Mouse (Mus musculus) intestine, embryonic 14.5 days (tissue): Measurements from ENCODE around the gene Gjb2. TPM values are rescaled to one million over a fixed set of nuclear protein-coding genes. Genes with fewer than 3 reads are reported as not detected.
"Not testable (repeated sequence)": the region's sequence is repeated elsewhere in the genome, so short reads cannot be mapped to it uniquely, and the experiment has no call there.

ENCODE experiments used
- ATAC-seq: fragments of 200-750 bp; cut with Nextera tagmentation; replicated peaks from 2 replicates; pipeline ENCODE4 v1.8.0; 2017; ENCODE audit warnings: low read depth, moderate number of reproducible peaks, moderate TSS enrichment, moderate library complexity; ENCODE audit not compliant: low FRiP score, low TSS enrichment
- DNase-seq: peaks from one replicate; pipeline ENCODE4 v3.0.0-alpha.2; 2018; ENCODE audit warnings: low spot score
- H3K27ac ChIP-seq: fragments of 300-500 bp; sonication (generic); 2 replicates; pipeline ENCODE4 v1.5.1; 2014; ENCODE audit warnings: low read depth, mild to moderate bottlenecking, control low read depth
- H3K27me3 ChIP-seq: fragments of 300-500 bp; sonication (generic); replicated peaks from 2 replicates; pipeline ENCODE4 v1.6.1; 2014; ENCODE audit warnings: low read length, control low read depth; ENCODE audit not compliant: control insufficient read depth, insufficient read depth
- H3K36me3 ChIP-seq: fragments of 300-500 bp; sonication (generic); 2 replicates; pipeline ENCODE4 v1.6.1; 2014; ENCODE audit warnings: low read length, control low read depth; ENCODE audit not compliant: control insufficient read depth, insufficient read depth
- H3K4me1 ChIP-seq: fragments of 300-500 bp; sonication (generic); replicated peaks from 2 replicates; pipeline ENCODE4 v1.6.1; 2014; ENCODE audit warnings: low read length, control low read depth, mixed read lengths; ENCODE audit not compliant: control insufficient read depth, insufficient read depth
- H3K4me2 ChIP-seq: fragments of 300-500 bp; sonication (generic); 2 replicates; pipeline ENCODE4 v1.6.1; 2014; ENCODE audit warnings: low read length
- H3K4me3 ChIP-seq: fragments of 300-500 bp; sonication (generic); 2 replicates; pipeline ENCODE4 v1.5.1; 2014; ENCODE audit warnings: low read depth, low read length, control low read depth, mixed read lengths
- H3K9ac ChIP-seq: fragments of 300-500 bp; sonication (generic); 2 replicates; pipeline ENCODE4 v1.6.1; 2014; ENCODE audit warnings: mild to moderate bottlenecking, low read length
- H3K9me3 ChIP-seq: fragments of 300-500 bp; sonication (generic); 2 replicates; pipeline ENCODE4 v1.6.1; 2016; ENCODE audit warnings: low read length, control low read depth; ENCODE audit not compliant: control insufficient read depth
- WGBS: fragments of 180-500 bp; shearing (Covaris S2); extraction: QIAGEN DNeasy Blood & Tissue Kit; methylation state at CpG from one replicate; pipeline ENCODE4 v1.1.7; 2014; 5-methylcytosine and 5-hydroxymethylcytosine counted together
- polyA plus RNA-seq: library from polyadenylated mRNA; unstranded; fragments of >200 nt; fragmentation: Nextera tagmentation; extraction: Ambion mirVana; gene quantifications from 2 replicates; pipeline ENCODE4 v1.2.1, GENCODE M21; 2014

The Gjb2 gene
- polyA plus RNA-seq, 1 experiment from 2014 or later = 3.7 TPM

DNA sequence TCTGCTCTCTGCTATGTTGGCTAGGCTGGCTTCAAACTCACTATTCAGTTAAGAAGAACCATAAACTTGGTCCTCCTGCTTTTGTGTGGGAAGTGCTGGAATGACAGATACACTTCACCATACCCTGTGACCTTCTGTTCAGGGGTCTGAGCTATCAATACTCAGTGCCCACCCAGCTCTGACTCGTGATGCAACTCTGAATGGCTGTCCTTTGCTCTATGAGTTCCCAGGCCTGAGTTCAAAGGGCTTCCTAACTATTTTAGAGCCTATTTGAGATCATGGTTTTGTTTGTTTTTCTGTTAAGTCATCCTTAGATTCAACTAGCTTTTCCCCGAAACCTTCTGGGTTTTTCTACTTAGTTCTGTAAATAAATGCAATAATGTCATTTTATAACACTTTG, 14.5 kb downstream of the Gjb2 start:
- Histone ChIP-seq H3K36me3 (no peaks in the 10 kb centered on the region), H3K27ac (no peak overlapping the region), H3K27me3 (no peaks in the 10 kb centered on the region), H3K4me3 (no peak overlapping the region), H3K4me2 (no peak overlapping the region), H3K9ac (no peak overlapping the region), H3K9me3 (no peaks in the 10 kb centered on the region), H3K4me1 (no peaks in the 10 kb centered on the region)
- 45% methylated on average over 2 of the region's 2 CpGs for WGBS
- no peak for ATAC-seq
- no peak for DNase-seq

DNA sequence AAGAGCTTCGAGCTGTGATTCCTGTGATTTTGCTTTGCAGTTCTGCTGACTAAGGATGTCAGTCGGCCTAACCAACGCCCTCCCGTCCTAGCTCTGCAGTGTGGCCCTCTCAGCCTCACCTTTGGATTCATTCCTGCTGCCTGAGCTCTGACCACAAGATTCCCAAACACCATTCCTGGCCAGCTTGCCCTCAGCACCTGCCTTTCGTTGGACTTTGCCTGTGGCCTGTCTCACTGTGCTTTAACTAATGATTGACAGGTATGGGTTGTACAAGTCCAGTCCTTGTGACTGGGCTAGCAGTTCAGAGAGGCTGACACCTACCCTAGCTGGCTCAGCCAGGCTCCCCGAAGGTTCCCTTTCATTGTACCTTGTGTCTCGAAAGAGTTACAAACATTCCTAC, 15.4 kb downstream of the Gjb2 start:
- 83% methylated on average over 7 of the region's 7 CpGs for WGBS
- H3K27me3 ChIP-seq = no peaks in the 10 kb centered on the region
- ATAC-seq = no peak; the same call in 1 of the 2 replicates
- no peak overlapping the region for H3K9ac ChIP-seq
- H3K4me3 ChIP-seq = no peak overlapping the region
- no peak overlapping the region for H3K4me2 ChIP-seq
- H3K9me3 ChIP-seq = no peaks in the 10 kb centered on the region
- no peaks in the 10 kb centered on the region for H3K36me3 ChIP-seq
- DNase-seq = no peak
- H3K4me1 ChIP-seq = 0 out of 2 replicates have a peak, but pooled peaks cover 2% of the 10 kb centered on the region
- H3K27ac ChIP-seq = no peak overlapping the region

DNA sequence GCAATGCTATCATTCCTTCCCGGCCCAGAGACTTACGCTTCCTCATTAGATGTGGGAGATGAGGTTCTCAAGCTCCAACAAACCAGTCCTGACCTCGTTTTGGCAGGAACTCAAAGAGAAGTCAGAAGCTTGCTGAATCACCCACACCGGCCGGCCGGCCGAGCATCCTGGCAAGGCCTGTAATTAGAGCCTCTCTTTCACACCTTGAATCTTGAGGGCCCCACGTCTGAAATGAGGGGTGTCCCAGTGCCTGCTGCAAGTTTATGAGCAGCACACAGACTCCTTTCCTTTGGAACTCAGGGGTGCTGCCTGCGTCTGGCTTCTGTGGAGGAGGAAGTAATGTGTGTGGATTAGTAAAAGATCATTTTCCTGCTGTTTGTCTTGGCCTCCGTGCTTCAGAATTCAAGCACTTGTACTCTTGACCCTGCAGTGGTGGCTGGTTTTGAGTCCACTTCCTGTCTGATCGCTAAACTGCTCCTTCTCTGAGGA, 20.3 kb downstream of the Gjb2 start:
- no peaks in the 10 kb centered on the region for H3K36me3 ChIP-seq
- no peak overlapping the region for H3K4me3 ChIP-seq
- no peak; the same call in 1 of the 2 replicates for ATAC-seq
- H3K9ac ChIP-seq = no peak overlapping the region
- no peak overlapping the region for H3K27ac ChIP-seq
- DNase-seq = peak; percentile 70
- peak overlapping the region; percentile 23; the same call in 1 of the 2 replicates for H3K4me2 ChIP-seq
- no peaks in the 10 kb centered on the region for H3K27me3 ChIP-seq
- WGBS = 19% methylated on average over 11 of the region's 11 CpGs
- H3K9me3 ChIP-seq = no peaks in the 10 kb centered on the region
- 0 out of 2 replicates have a peak, but pooled peaks cover 6% of the 10 kb centered on the region for H3K4me1 ChIP-seq

DNA sequence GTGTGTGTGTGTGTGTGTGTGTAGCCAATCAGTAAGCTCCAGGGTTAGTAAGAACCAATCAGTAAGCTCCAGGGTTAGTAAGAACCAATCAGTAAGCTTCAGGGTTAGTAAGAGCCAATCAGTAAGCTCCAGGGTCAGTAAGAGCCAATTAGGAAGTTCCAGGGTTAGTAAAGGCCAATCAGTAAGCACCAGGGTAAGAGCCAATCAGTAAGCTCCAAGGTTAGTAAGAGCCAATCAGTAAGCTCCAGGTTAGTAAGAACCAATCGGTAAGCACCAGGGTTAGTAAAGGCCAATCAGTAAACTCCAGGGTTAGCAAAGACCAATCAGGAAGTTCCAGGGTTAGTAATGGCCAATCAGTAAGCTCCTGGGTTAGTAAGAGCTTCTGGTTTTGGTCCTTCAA, 21.6 kb downstream of the Gjb2 start:
- Histone ChIP-seq H3K9ac (no peak overlapping the region), H3K9me3 (no peaks in the 10 kb centered on the region), H3K4me3 (no peak overlapping the region), H3K27ac (no peak overlapping the region), H3K27me3 (no peaks in the 10 kb centered on the region), H3K4me1 (0 out of 2 replicates have a peak, but pooled peaks cover 6% of the 10 kb centered on the region), H3K36me3 (no peaks in the 10 kb centered on the region), H3K4me2 (no peak overlapping the region)
- ATAC-seq = no peak
- WGBS = 100% methylated on average over 1 of the region's 1 CpGs
- no peak for DNase-seq

DNA sequence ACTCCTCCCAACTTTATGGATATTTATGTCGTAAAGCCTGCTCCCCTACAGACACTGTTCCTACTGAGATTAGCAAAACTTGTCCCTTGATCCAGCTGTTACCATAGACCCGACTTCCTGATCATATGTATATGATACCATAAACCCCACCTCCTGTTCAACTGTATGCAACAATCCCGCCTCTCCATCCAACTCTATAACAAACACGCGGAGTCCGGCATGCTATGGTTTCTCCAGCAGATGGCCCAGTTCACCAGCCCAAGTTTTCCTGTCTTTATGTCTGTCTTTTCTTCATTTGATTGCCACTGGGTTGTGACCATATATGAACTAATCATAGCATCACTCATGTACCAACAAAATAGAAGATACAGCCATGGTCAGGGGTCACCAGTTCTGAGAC, 29.0 kb downstream of the Gjb2 start:
- H3K4me1 ChIP-seq = no peaks in the 10 kb centered on the region
- ATAC-seq = no peak
- H3K36me3 ChIP-seq = no peaks in the 10 kb centered on the region
- H3K9me3 ChIP-seq = no peaks in the 10 kb centered on the region
- H3K4me2 ChIP-seq = no peak overlapping the region
- no peak overlapping the region for H3K4me3 ChIP-seq
- WGBS = 73% methylated on average over 6 of the region's 6 CpGs
- H3K27me3 ChIP-seq = no peaks in the 10 kb centered on the region
- no peak overlapping the region for H3K27ac ChIP-seq
- no peak overlapping the region for H3K9ac ChIP-seq
- DNase-seq = no peak

DNA sequence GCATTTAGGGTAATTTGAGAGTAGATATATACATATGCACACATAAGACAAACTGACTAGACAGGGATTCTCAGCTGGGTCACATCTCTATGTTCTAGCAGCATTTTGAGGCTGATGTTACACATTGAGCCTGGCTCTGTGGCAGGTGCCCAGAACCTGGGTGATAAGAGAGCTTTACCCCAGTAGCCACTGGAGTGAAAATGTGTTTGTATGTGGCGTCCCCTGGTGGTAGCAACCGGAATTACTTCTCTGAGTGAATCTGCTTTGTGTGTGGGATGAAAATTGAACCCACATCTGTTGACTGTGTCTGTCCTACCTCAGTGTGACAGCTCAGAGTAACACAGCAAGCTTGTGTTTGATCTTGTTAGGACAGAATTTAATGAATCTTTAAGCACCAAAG, 34.6 kb downstream of the Gjb2 start:
- not testable (repeated sequence) for H3K4me3 ChIP-seq, ATAC-seq, H3K27ac ChIP-seq, H3K4me1 ChIP-seq, H3K9me3 ChIP-seq, H3K27me3 ChIP-seq, H3K4me2 ChIP-seq, H3K9ac ChIP-seq, H3K36me3 ChIP-seq
- DNase-seq = peak; percentile 75
- WGBS = 4% methylated on average over 2 of the region's 2 CpGs

DNA sequence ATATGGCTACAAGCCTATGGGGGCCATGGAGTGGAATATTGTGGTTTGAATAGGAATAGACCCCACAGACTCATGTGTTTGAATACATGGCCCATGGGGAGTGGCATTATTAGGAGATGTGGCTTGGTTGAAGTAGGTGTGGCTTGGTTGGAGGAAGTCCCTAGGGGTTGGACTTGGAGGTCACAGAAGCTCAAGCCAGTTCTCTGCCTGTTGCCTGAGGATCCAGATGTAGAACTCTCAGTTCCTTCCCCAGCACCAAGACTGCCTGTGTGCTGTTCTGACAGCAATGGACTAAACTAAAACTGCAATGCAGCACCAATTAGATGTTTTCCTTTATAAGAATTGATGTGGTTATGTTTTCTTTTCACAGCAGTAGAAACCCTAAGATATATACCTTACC, 38.4 kb downstream of the Gjb2 start:
- no peaks in the 10 kb centered on the region for H3K9me3 ChIP-seq
- no peak overlapping the region for H3K4me3 ChIP-seq
- no peak overlapping the region for H3K9ac ChIP-seq
- no peak overlapping the region for H3K27ac ChIP-seq
- no peak overlapping the region for H3K4me2 ChIP-seq
- no peaks in the 10 kb centered on the region for H3K27me3 ChIP-seq
- H3K36me3 ChIP-seq = no peaks in the 10 kb centered on the region
- ATAC-seq (no peak), DNase-seq (no peak)
- H3K4me1 ChIP-seq = no peaks in the 10 kb centered on the region

DNA sequence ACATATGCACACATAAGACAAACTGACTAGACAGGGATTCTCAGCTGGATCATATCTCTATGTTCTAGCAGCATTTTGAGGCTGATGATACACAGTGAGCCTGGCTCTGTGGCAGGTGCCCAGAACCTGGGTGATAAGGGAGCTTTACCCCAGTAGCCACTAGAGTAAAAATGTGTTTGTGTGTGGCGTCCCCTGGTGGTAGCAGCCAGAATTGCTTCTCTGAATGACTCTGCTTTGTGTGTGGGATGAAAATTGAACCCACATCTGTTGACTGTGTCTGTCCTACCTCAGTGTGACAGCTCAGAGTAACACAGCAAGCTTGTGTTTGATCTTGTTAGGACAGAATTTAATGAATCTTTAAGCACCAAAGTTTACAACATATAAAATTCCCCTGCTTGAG, 44.5 kb downstream of the Gjb2 start:
- peaks cover 44% of the 10 kb centered on the region for H3K27me3 ChIP-seq

DNA sequence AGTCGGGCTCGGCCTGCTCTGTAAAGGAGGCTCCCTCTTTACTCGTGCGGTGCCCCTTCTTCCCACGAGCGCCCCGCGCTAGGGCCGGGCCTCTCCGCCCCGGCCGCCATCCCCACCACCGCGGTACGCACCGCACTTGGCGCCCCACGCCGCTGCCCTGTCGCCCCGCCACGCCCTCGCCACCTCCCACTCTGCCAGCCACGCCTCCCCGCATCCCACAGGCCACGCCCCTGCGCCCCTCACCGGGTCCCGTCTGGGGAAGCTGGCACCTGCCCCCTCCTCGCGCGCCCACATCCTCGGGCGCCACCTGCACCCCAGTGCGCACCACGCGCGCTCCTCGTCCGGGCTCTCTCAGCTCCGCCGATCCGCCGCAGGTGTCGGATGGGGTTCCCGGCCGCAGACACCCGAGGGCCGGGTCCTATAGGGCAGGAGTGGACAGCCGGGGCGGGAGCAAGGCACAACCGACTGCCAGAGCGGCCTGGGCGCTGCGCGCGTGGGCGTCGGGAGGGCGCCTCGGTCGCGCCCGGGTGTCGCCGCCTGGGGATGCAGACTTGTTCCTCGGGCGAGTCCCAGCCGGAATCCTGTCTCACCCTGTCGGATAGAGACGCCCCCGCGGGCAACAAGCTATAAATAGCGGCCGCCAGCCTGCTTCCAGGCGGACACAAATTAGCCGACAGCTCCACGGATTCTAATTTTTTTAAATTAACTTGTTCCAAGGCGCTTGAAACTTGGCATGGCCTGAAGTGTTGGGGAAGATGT, 46.8 kb downstream of the Gjb2 start, which contains the start of gene Gja3:
Gja3 (minus strand) TSS at position 538 of the 759 bp plus-strand sequence.
- WGBS = under 1% methylated on average over 79 of the region's 79 CpGs
- Histone ChIP-seq H3K4me3 (peak within 1 kb of the TSS; percentile 47), H3K9ac (no peak within 1 kb of the TSS), H3K9me3 (no peaks in the 10 kb centered on the region), H3K27me3 (peaks cover 56% of the 10 kb centered on the region), H3K36me3 (no peaks in the 10 kb centered on the region), H3K4me1 (no peaks in the 10 kb centered on the region), H3K27ac (no peak within 1 kb of the TSS), H3K4me2 (peak within 1 kb of the TSS; percentile 92)
- ATAC-seq (peak; percentile 59; the same call in 1 of the 2 replicates), DNase-seq (peak; percentile 71)

More for the DNA sequence above, 44.5 kb downstream of the Gjb2 start:
- peak; percentile 88 for DNase-seq
- 0% methylated on average over 1 of the region's 1 CpGs for WGBS
- ATAC-seq, H3K9me3 ChIP-seq, H3K4me1 ChIP-seq, H3K4me2 ChIP-seq, H3K27ac ChIP-seq, H3K36me3 ChIP-seq, H3K4me3 ChIP-seq, H3K9ac ChIP-seq: not testable (repeated sequence)
